Mouse (Mus musculus): ENCODE results near the gene Btbd35f9.
"Not testable (repeated sequence)": the region's sequence is repeated elsewhere in the genome, so short reads cannot be mapped to it uniquely, and the experiment has no call there.

Btbd35f9 gene

DNA sequence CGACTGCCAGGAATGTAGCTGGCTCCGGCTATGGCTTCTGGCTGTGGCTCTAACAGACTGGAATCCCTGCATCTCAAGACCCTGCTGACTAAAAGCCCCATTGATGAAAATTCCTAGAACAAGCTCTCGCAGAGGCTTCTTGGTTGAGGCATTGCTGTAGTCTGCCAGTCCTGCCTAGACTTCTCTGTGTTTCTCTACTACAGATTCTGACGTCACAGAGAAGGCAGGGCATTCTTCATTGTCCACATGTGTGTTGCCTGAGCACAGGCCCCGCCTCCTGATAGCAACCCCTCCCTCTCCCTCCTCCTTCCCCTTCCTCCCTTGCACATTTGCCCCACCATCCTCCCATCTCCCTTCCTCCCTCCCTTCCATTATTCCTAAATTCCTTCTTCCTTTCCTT, at the start of gene Btbd35f9:
Btbd35f9 (minus strand) TSS at position 101 of the 400 bp plus-strand sequence.
- DNase-seq (ENCODE audit: low spot score) = not testable (repeated sequence)

Data from embryo, embryonic 10.5 days (tissue).